Mouse (Mus musculus) ES-Bruce4 (cell line): ENCODE data around the gene Ptdss2. TPM values are rescaled to one million over a fixed set of nuclear protein-coding genes. Genes with fewer than 3 reads are reported as not detected.

Source experiments
- H3K27ac ChIP-seq: 2 replicates; pipeline ENCODE4 v1.5.1; 2012; ENCODE audit warnings: low read length, inconsistent platforms; ENCODE audit not compliant: insufficient read depth
- H3K27me3 ChIP-seq: 2 replicates; pipeline ENCODE4 v1.6.1; 2012; ENCODE audit warnings: mild to moderate bottlenecking, low read length, inconsistent platforms; ENCODE audit not compliant: control insufficient read depth, poor library complexity, insufficient read depth, severe bottlenecking
- H3K36me3 ChIP-seq: 2 replicates; pipeline ENCODE4 v1.6.1; 2012; ENCODE audit warnings: inconsistent platforms, mild to moderate bottlenecking, low read length, moderate library complexity; ENCODE audit not compliant: control insufficient read depth, poor library complexity, insufficient read depth, severe bottlenecking
- H3K4me1 ChIP-seq: one replicate; pipeline ENCODE4 v1.8.1; 2011; ENCODE audit warnings: low read length; ENCODE audit not compliant: control insufficient read depth, insufficient read depth
- H3K4me3 ChIP-seq: 2 replicates; pipeline ENCODE4 v1.5.1; 2011; ENCODE audit warnings: low read depth, mild to moderate bottlenecking, low read length
- H3K9ac ChIP-seq: 2 replicates; pipeline ENCODE4 v1.6.1; 2012; ENCODE audit warnings: low read depth, mild to moderate bottlenecking, inconsistent platforms; ENCODE audit not compliant: poor library complexity, severe bottlenecking
- H3K9me3 ChIP-seq: replicated peaks from 2 replicates; pipeline ENCODE4 v1.6.1; 2012; ENCODE audit warnings: mild to moderate bottlenecking, low read length, inconsistent platforms; ENCODE audit not compliant: control insufficient read depth, poor library complexity, insufficient read depth, severe bottlenecking
- CTCF ChIP-seq: IDR thresholded peaks from one replicate; pipeline ENCODE4 v1.8.1; 2011; ENCODE audit warnings: low read depth, low read length
- EP300 ChIP-seq: IDR thresholded peaks from 2 replicates; pipeline ENCODE4 v1.6.1; 2011; ENCODE audit warnings: low read depth, low read length; ENCODE audit not compliant: insufficient read depth
- POLR2A ChIP-seq: IDR thresholded peaks from one replicate; pipeline ENCODE4 v1.8.1; 2011; ENCODE audit warnings: low read length; ENCODE audit not compliant: insufficient read depth
- polyA plus RNA-seq: library from polyadenylated mRNA; stranded (reverse); fragments of >200 nt; gene quantifications from 2 replicates; pipeline ENCODE4 v1.2.4, GENCODE M21; 2011; ENCODE audit warnings: low read depth; ENCODE audit not compliant: missing spikeins, insufficient read depth, insufficient read length

Gene Ptdss2
- polyA plus RNA-seq, 1 experiment, result 55.3 TPM

- Histone ChIP-seq H3K27me3 (no peaks in the 10 kb centered on the region), H3K4me3 (peak overlapping the region; percentile 39), H3K36me3 (no peaks in the 10 kb centered on the region), H3K4me1 (peaks cover 4% of the 10 kb centered on the region), H3K9ac (peak overlapping the region; percentile 8; the same call in 1 of the 2 replicates), H3K9me3 (no peaks in the 10 kb centered on the region), H3K27ac (no peak overlapping the region)
- no peak for TF ChIP-seq EP300
- no peak for TF ChIP-seq POLR2A
- TF ChIP-seq CTCF, result no peak
Observed at GRCm38 (mm10) chr7:141088473-141088872, 33.7 kb upstream of the Ptdss2 start.

GRCm38 (mm10) chr7:141090228-141090627, 32.0 kb upstream of the Ptdss2 start:
- Histone ChIP-seq H3K9me3 (no peaks in the 10 kb centered on the region), H3K27me3 (no peaks in the 10 kb centered on the region)
- TF ChIP-seq EP300, result no peak
- no peak for TF ChIP-seq CTCF
- no peak for TF ChIP-seq POLR2A

DNA sequence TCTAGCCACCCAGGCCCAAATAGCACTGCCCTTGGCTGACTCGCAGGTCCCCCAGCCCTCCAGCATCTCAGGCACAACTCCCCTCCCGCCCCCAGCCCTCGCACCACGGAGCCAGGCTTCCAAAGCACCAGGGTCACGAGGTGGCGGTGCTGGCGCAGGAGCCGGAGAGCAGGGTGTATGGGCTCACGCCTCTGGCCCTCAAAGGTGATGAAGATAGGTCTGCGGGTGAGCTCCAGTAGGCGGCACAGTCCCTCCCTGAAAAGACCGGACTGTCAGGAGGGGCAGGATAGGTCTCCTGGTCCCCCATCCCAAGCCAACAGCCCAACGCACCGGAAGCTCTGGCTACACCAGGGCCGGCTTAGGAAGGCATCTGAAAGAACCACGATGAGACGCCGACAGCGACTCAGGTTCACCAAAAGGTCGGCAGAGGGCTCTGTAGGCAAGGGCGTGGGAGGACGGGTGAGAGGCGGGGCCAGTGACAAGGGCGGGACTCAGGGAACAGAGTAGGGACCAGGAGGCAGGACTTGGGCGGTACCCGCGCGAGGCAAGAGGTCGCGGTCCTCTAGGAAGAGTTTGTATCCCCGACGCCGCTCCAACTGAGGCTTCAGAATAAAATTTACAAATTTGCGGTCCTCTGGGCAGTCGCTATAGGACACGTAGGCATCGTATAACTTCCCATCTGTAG, 30.0 kb upstream of the Ptdss2 start:
- peaks cover 9% of the 10 kb centered on the region for H3K4me1 ChIP-seq
- H3K27ac ChIP-seq, result no peak overlapping the region
- H3K27me3 ChIP-seq, result no peaks in the 10 kb centered on the region
- TF ChIP-seq EP300 (no peak), POLR2A (peak; percentile 23), CTCF (peak; percentile 66)
- no peaks in the 10 kb centered on the region for H3K36me3 ChIP-seq
- H3K4me3 ChIP-seq, result peak overlapping the region; percentile 41
- H3K9ac ChIP-seq, result peak overlapping the region; percentile 40
- H3K9me3 ChIP-seq, result no peaks in the 10 kb centered on the region

More at GRCm38 (mm10) chr7:141090228-141090627, 32.0 kb upstream of the Ptdss2 start:
- H3K27ac ChIP-seq, result no peak overlapping the region
- no peaks in the 10 kb centered on the region for H3K36me3 ChIP-seq
- peaks cover 8% of the 10 kb centered on the region for H3K4me1 ChIP-seq
- H3K9ac ChIP-seq, result no peak overlapping the region
- H3K4me3 ChIP-seq, result no peak overlapping the region

DNA sequence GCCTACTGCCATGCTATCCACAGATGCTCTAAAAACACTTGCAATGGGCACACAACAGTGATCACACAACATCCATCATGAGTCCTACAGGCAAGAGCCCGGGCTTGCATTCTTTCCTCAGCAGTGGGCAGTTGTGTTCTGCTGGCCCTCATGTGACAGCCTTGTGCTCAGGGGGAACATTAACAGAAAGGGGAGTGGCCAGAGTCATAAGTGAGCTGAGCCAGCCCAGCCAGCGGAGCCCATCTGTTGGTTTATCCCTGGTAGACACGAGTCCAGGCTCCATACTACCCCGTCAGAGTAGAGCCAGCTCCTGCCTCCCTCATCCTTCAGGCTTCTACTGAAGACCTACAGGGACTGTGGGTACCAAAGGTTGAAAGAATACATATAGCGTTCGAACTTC, 28.2 kb upstream of the Ptdss2 start:
- TF ChIP-seq POLR2A, result no peak
- no peak for TF ChIP-seq EP300
- no peak for TF ChIP-seq CTCF
- H3K9me3 ChIP-seq, result no peaks in the 10 kb centered on the region
- no peak overlapping the region for H3K9ac ChIP-seq

DNA sequence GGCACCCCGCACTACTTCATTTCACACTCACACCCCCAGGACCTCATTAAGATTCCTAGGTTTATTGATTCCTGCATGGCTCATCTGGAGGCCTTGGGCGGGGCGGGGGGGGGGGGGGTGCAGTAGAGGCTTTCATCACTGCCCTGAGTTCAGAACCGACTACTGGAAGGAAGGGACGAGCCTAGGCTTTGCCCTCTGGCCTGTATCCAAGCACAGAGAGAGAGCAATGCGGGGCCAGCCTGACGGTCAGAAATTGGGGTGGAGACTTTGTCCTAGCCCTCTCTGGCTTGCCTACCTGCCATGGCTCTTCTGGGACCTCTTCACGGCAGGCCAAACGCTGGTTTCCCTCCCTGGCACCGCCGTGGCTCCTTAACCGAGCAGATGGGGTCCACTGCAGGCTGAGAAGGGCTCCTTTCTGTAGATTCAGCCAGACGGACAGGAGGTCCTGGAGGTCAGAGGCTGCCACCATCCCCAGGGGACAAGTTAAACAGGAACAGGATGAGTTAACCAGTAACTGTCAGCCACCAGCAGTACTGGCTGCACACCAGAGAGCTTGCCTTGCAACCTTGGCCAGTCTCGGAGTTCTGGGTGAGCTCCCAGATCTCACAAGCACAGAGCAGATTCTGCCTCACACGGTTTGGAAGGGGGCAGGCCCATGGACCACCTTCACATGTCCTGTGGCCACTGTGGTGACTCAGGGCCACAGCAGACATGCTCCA, 27.5 kb upstream of the Ptdss2 start:
- Histone ChIP-seq H3K9ac (no peak overlapping the region), H3K27ac (no peak overlapping the region), H3K4me3 (no peak overlapping the region), H3K4me1 (peaks cover 6% of the 10 kb centered on the region), H3K36me3 (no peaks in the 10 kb centered on the region), H3K27me3 (no peaks in the 10 kb centered on the region), H3K9me3 (no peaks in the 10 kb centered on the region)
- TF ChIP-seq EP300 (no peak), POLR2A (no peak), CTCF (no peak)

More for the DNA sequence above, 28.2 kb upstream of the Ptdss2 start:
- H3K27me3 ChIP-seq, result no peaks in the 10 kb centered on the region
- no peak overlapping the region for H3K27ac ChIP-seq
- no peaks in the 10 kb centered on the region for H3K36me3 ChIP-seq
- H3K4me1 ChIP-seq, result peaks cover 6% of the 10 kb centered on the region
- H3K4me3 ChIP-seq, result no peak overlapping the region

GRCm38 (mm10) chr7:141096021-141096420, 26.2 kb upstream of the Ptdss2 start:
- H3K27me3 ChIP-seq, result no peaks in the 10 kb centered on the region
- peak overlapping the region; percentile 63 for H3K4me3 ChIP-seq

More at GRCm38 (mm10) chr7:141096021-141096420, 26.2 kb upstream of the Ptdss2 start:
- Histone ChIP-seq H3K9ac (no peak overlapping the region), H3K27ac (peak overlapping the region; percentile 71), H3K4me1 (peaks cover 7% of the 10 kb centered on the region), H3K36me3 (no peaks in the 10 kb centered on the region), H3K9me3 (no peaks in the 10 kb centered on the region)
- TF ChIP-seq POLR2A (no peak), EP300 (0 out of 2 replicates have a peak, but pooled peaks have one; percentile 44), CTCF (no peak)
